In the genomic region with DNA sequence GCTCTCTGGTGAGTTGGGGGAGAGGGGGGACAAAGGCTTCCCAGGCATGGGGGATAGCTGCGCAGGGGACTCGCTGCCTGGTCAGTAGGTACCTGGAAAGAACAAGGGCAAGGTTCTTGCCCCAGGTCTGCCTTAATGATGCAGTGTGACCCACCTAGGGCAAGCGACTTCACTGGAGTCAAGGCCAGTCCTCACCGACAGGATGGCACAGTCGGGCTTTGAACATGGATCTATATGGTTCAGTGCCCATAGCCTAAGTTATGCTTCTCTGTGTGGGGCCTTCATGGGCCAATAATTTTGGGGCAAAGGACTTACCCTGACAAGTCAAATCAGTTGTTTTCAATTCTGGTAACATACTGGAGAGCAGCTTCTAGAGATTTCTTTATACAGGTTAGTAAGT, we compare ENCODE assay signal across 8 mouse cellular contexts. TPM values are rescaled to one million over a fixed set of nuclear protein-coding genes. Genes with fewer than 3 reads are reported as not detected.
DNase-seq lines count a peak whose midpoint lies in the region; ATAC-seq lines count a peak whose summit lies in the region.
"Had no signal": no experiment of that assay in that cellular context is flagged by ENCODE, and none has a peak within 500 bp of the region (broad histone marks: within the 10 kb centered on the region; RNA-seq: fewer than 3 reads in every experiment).

No protein-coding gene starts in this region.

- WGBS in lung, embryonic 15.5 days: 8% methylated on average over 5 of the region's 5 CpGs
- 3% methylated on average over 5 of the region's 5 CpGs for WGBS in forebrain, embryonic 12.5 days
- 5% methylated on average over 5 of the region's 5 CpGs for WGBS in limb, embryonic 12.5 days

- peak overlapping the region; percentile 58 for H3K9ac ChIP-seq in lung, embryonic 15.5 days
- peak overlapping the region; percentile 98 for H3K9ac ChIP-seq in forebrain, embryonic 12.5 days
- peak overlapping the region; percentile 96 for H3K9ac ChIP-seq in limb, embryonic 12.5 days (replicated peaks)

- peaks cover 13% of the 10 kb centered on the region for H3K4me1 ChIP-seq in lung, embryonic 15.5 days
- peaks cover 20% of the 10 kb centered on the region for H3K4me1 ChIP-seq in forebrain, embryonic 12.5 days
- H3K4me1 ChIP-seq in limb, embryonic 12.5 days (replicated peaks): peaks cover 20% of the 10 kb centered on the region

- peak overlapping the region; percentile 89 for H3K4me2 ChIP-seq in lung, embryonic 15.5 days
- H3K4me2 ChIP-seq in forebrain, embryonic 12.5 days: peak overlapping the region; percentile 77
- peak overlapping the region; percentile 82 for H3K4me2 ChIP-seq in limb, embryonic 12.5 days

- H3K9me3 ChIP-seq in lung, embryonic 15.5 days: no peaks in the 10 kb centered on the region
- H3K9me3 ChIP-seq in forebrain, embryonic 12.5 days: no peaks in the 10 kb centered on the region
- H3K9me3 ChIP-seq in limb, embryonic 12.5 days: no peaks in the 10 kb centered on the region

- no peaks in the 10 kb centered on the region for H3K36me3 ChIP-seq in lung, embryonic 15.5 days
- no peaks in the 10 kb centered on the region for H3K36me3 ChIP-seq in forebrain, embryonic 12.5 days (replicated peaks)
- H3K36me3 ChIP-seq in limb, embryonic 12.5 days: no peaks in the 10 kb centered on the region
- no peaks in the 10 kb centered on the region for H3K36me3 ChIP-seq in splenic B cell, adult 2 months (ENCODE audit: control insufficient read depth, insufficient read depth, low read length, poor library complexity, severe bottlenecking)

- DNase-seq in lung, postnatal 4 days: no peak
- peak; percentile 11 for DNase-seq in splenic B cell, adult 2 months (ENCODE audit: low read depth, low spot score)
- no peak for DNase-seq in cerebellum, postnatal 14 days

- no peak overlapping the region for H3K27ac ChIP-seq in lung, embryonic 15.5 days
- peak overlapping the region; percentile 99 for H3K27ac ChIP-seq in forebrain, embryonic 12.5 days
- H3K27ac ChIP-seq in limb, embryonic 12.5 days: peak overlapping the region; percentile 97

- ATAC-seq in lung, embryonic 15.5 days (ENCODE audit: borderline replicate concordance, extremely low read depth, low FRiP score, low TSS enrichment): no peak
- ATAC-seq in forebrain, embryonic 12.5 days (ENCODE audit: low FRiP score): no peak
- peak; percentile 73; the same call in 1 of the 2 replicates for ATAC-seq in limb, embryonic 12.5 days (ENCODE audit: insufficient number of reproducible peaks, insufficient read depth, low FRiP score, low TSS enrichment, low read depth)
- ATAC-seq in megakaryocyte, adult 5-6 weeks (ENCODE audit: poor library complexity, severe bottlenecking): no peak

- H3K4me3 ChIP-seq in lung, embryonic 15.5 days: peak overlapping the region; percentile 60
- H3K4me3 ChIP-seq in forebrain, embryonic 12.5 days (replicated peaks): peak overlapping the region; percentile 94
- peak overlapping the region; percentile 88 for H3K4me3 ChIP-seq in limb, embryonic 12.5 days (replicated peaks)

- H3K27me3 ChIP-seq in lung, embryonic 15.5 days: peaks cover 52% of the 10 kb centered on the region
- H3K27me3 ChIP-seq in forebrain, embryonic 12.5 days: no peaks in the 10 kb centered on the region
- H3K27me3 ChIP-seq in limb, embryonic 12.5 days: no peaks in the 10 kb centered on the region
- peaks cover 6% of the 10 kb centered on the region for H3K27me3 ChIP-seq in splenic B cell, adult 2 months (ENCODE audit: control insufficient read depth, insufficient read depth, low read length, poor library complexity, severe bottlenecking)

RNA-seq across cellular contexts. Expression of a gene that starts 0.5 kb away (rescaled TPM):
- polyA plus RNA-seq in lung, embryonic 15.5 days (2015; fragmentation: Nextera tagmentation; extraction: Ambion mirVana): 8.7 and 9.1 TPM in 2 replicates
- 55.8 and 56.5 TPM in 2 replicates for polyA plus RNA-seq in forebrain, embryonic 12.5 days (2016; fragmentation: Nextera tagmentation; extraction: Ambion mirVana)
- polyA plus RNA-seq in limb, embryonic 12.5 days (2016; fragmentation: Nextera tagmentation; extraction: Ambion mirVana): 35.0 and 37.8 TPM in 2 replicates
- total RNA-seq in megakaryocyte, adult 5-6 weeks (2015): 0.02 and 0.16 TPM in 2 replicates
- 0.57 and 0.62 TPM in 2 replicates for total RNA-seq in megakaryocyte, adult 5-6 weeks (2017)

RNA-seq across cellular contexts. Expression of a gene that starts 57.3 kb away (rescaled TPM):
- 1.5 and 1.7 TPM in 2 replicates for polyA plus RNA-seq in lung, embryonic 15.5 days (2015; fragmentation: Nextera tagmentation; extraction: Ambion mirVana)
- polyA plus RNA-seq in forebrain, embryonic 12.5 days (2016; fragmentation: Nextera tagmentation; extraction: Ambion mirVana): 0.33 and 0.40 TPM in 2 replicates
- polyA plus RNA-seq in limb, embryonic 12.5 days (2016; fragmentation: Nextera tagmentation; extraction: Ambion mirVana): 4.2 and 4.4 TPM in 2 replicates
- total RNA-seq in megakaryocyte, adult 5-6 weeks (2015): not detected in 2 replicates
- total RNA-seq in megakaryocyte, adult 5-6 weeks (2017): not detected in 2 replicates
- total RNA-seq: left cerebral cortex, postnatal 25 days had no signal
